Mouse (Mus musculus) MEL (cell line): ENCODE measurements around the gene Mgat5. TPM values are rescaled to one million over a fixed set of nuclear protein-coding genes. Genes with fewer than 3 reads are reported as not detected.

Source experiments
- DNase-seq: peaks from one replicate; pipeline ENCODE4 v3.0.0; 2011; ENCODE audit warnings: low read depth, low spot score
- H3K27ac ChIP-seq: 2 replicates; pipeline ENCODE4 v1.5.1; 2012; ENCODE audit warnings: low read depth, mild to moderate bottlenecking, control low read depth, low read length, moderate library complexity; ENCODE audit not compliant: control insufficient read depth
- H3K27me3 ChIP-seq, 2 experiments: fragments of 150-350 bp in 1 of 2; sonication (generic) in 1 of 2; 2 replicates each; pipeline ENCODE4 v1.6.1; 2012; ENCODE audit warnings: low read length in 2 of 2, mild to moderate bottlenecking in 2 of 2, improper control_type of control experiment in 1 of 2, moderate library complexity in 1 of 2; ENCODE audit not compliant: insufficient read depth in 2 of 2, control insufficient read depth in 1 of 2
- H3K36me3 ChIP-seq, 2 experiments: 2 replicates each; pipeline ENCODE4 v1.6.1; 2012 to 2014; ENCODE audit warnings: low read length in 2 of 2, improper control_type of control experiment in 1 of 2, inconsistent platforms in 1 of 2, mild to moderate bottlenecking in 1 of 2; ENCODE audit not compliant: insufficient read depth in 2 of 2, control insufficient read depth in 1 of 2
- H3K4me1 ChIP-seq, 2 experiments: fragments of 150-350 bp in 1 of 2; sonication (generic) in 1 of 2; 2 replicates each; pipeline ENCODE4 v1.6.1; 2012; ENCODE audit warnings: low read length in 2 of 2, improper control_type of control experiment in 1 of 2, mild to moderate bottlenecking in 1 of 2; ENCODE audit not compliant: insufficient read depth in 2 of 2, control insufficient read depth in 1 of 2
- H3K4me3 ChIP-seq, 2 experiments: fragments of 150-350 bp in 1 of 2; sonication (generic) in 1 of 2; 2 replicates each; pipeline ENCODE4 v1.5.1; 2012; ENCODE audit warnings: low read depth in 2 of 2, low read length in 2 of 2, mild to moderate bottlenecking in 2 of 2, moderate library complexity in 2 of 2, control low read depth in 1 of 2, improper control_type of control experiment in 1 of 2; ENCODE audit not compliant: control insufficient read depth in 1 of 2, insufficient read depth in 1 of 2
- H3K79me2 ChIP-seq: 2 replicates; pipeline ENCODE4 v1.6.1; 2012; ENCODE audit warnings: mild to moderate bottlenecking, low read length, moderate library complexity; ENCODE audit not compliant: control insufficient read depth, poor library complexity, insufficient read depth
- H3K9ac ChIP-seq: 2 replicates; pipeline ENCODE4 v1.6.1; 2012; ENCODE audit warnings: low read depth, mild to moderate bottlenecking, control low read depth, low read length, moderate library complexity; ENCODE audit not compliant: control insufficient read depth, poor library complexity, severe bottlenecking
- H3K9me3 ChIP-seq: fragments of 150-350 bp; sonication (generic); replicated peaks from 2 replicates; pipeline ENCODE4 v1.6.1; 2012; ENCODE audit warnings: mild to moderate bottlenecking, low read length, improper control_type of control experiment, moderate library complexity; ENCODE audit not compliant: insufficient read depth
- CHD1 ChIP-seq: IDR thresholded peaks from 2 replicates; pipeline ENCODE4 v1.6.1; 2012; ENCODE audit warnings: low read depth, mild to moderate bottlenecking, inconsistent platforms, low read length, improper control_type of control experiment
- CHD2 ChIP-seq: IDR thresholded peaks from 2 replicates; pipeline ENCODE4 v1.6.1; 2011; ENCODE audit warnings: low read length, improper control_type of control experiment
- ETS1 ChIP-seq: IDR thresholded peaks from 2 replicates; pipeline ENCODE4 v1.6.1; 2012; ENCODE audit warnings: low read depth, mild to moderate bottlenecking, inconsistent platforms, low read length, improper control_type of control experiment, moderate library complexity
- GATA1 ChIP-seq: IDR thresholded peaks from 2 replicates; pipeline ENCODE4 v1.6.1; 2011; ENCODE audit warnings: low read depth, low read length, improper control_type of control experiment
- HCFC1 ChIP-seq: IDR thresholded peaks from 2 replicates; pipeline ENCODE4 v1.6.1; 2012; ENCODE audit warnings: low read depth, mild to moderate bottlenecking, inconsistent platforms, low read length, improper control_type of control experiment, moderate library complexity
- KAT2A ChIP-seq: conservative IDR thresholded peaks from 2 replicates; pipeline ENCODE4 v1.6.1; 2012; ENCODE audit warnings: low read depth, low read length, improper control_type of control experiment, inconsistent platforms
- MAFK ChIP-seq: IDR thresholded peaks from 2 replicates; pipeline ENCODE4 v1.6.1; 2011; ENCODE audit warnings: low read depth, mild to moderate bottlenecking, low read length, improper control_type of control experiment, borderline replicate concordance
- MAX ChIP-seq: IDR thresholded peaks from 2 replicates; pipeline ENCODE4 v1.6.1; 2011; ENCODE audit warnings: low read length, improper control_type of control experiment
- MAZ ChIP-seq: IDR thresholded peaks from 2 replicates; pipeline ENCODE4 v1.6.1; 2012; ENCODE audit warnings: low read depth, mild to moderate bottlenecking, inconsistent platforms, low read length, improper control_type of control experiment
- MXI1 ChIP-seq: IDR thresholded peaks from 2 replicates; pipeline ENCODE4 v1.6.1; 2011; ENCODE audit warnings: mild to moderate bottlenecking, low read depth, low read length, improper control_type of control experiment
- MYB ChIP-seq: IDR thresholded peaks from 2 replicates; pipeline ENCODE4 v1.6.1; 2011; ENCODE audit warnings: mild to moderate bottlenecking, low read depth, low read length, improper control_type of control experiment
- MYC ChIP-seq: IDR thresholded peaks from 2 replicates; pipeline ENCODE4 v1.6.1; 2011; ENCODE audit warnings: low read depth, mild to moderate bottlenecking, low read length, improper control_type of control experiment, moderate library complexity
- NRF1 ChIP-seq: IDR thresholded peaks from 2 replicates; pipeline ENCODE4 v1.6.1; 2014; ENCODE audit warnings: low read depth, mild to moderate bottlenecking, inconsistent platforms, low read length, improper control_type of control experiment, moderate library complexity; ENCODE audit not compliant: poor library complexity, insufficient read depth, severe bottlenecking
- POLR2A ChIP-seq, 2 experiments: IDR thresholded peaks; 2 replicates each; pipeline ENCODE4 v1.6.1; 2011 to 2012; ENCODE audit warnings: low read length in 2 of 2, mild to moderate bottlenecking in 2 of 2, control low read depth in 1 of 2, improper control_type of control experiment in 1 of 2, low read depth in 1 of 2, moderate library complexity in 1 of 2; ENCODE audit not compliant: control insufficient read depth in 1 of 2, insufficient read depth in 1 of 2, poor library complexity in 1 of 2
- POLR2AphosphoS2 ChIP-seq: IDR thresholded peaks from 2 replicates; pipeline ENCODE4 v1.6.1; 2011; ENCODE audit warnings: low read length, improper control_type of control experiment
- RAD21 ChIP-seq: IDR thresholded peaks from 2 replicates; pipeline ENCODE4 v1.6.1; 2011; ENCODE audit warnings: mild to moderate bottlenecking, low read depth, low read length, improper control_type of control experiment
- RCOR1 ChIP-seq: IDR thresholded peaks from 2 replicates; pipeline ENCODE4 v1.6.1; 2012; ENCODE audit warnings: low read depth, mild to moderate bottlenecking, inconsistent platforms, low read length, improper control_type of control experiment
- SMC3 ChIP-seq: IDR thresholded peaks from 2 replicates; pipeline ENCODE4 v1.6.1; 2011; ENCODE audit warnings: low read depth, low read length, improper control_type of control experiment
- TAL1 ChIP-seq: IDR thresholded peaks from 2 replicates; pipeline ENCODE4 v1.6.1; 2012; ENCODE audit warnings: mild to moderate bottlenecking, inconsistent platforms, low read length, moderate library complexity, mixed read lengths
- TBP ChIP-seq: IDR thresholded peaks from 2 replicates; pipeline ENCODE4 v1.8.0; 2011; ENCODE audit warnings: low read depth, low read length, improper control_type of control experiment
- TCF12 ChIP-seq: IDR thresholded peaks from 2 replicates; pipeline ENCODE4 v1.6.1; 2014; ENCODE audit warnings: low read depth, mild to moderate bottlenecking, inconsistent platforms, low read length, improper control_type of control experiment, moderate library complexity
- USF1 ChIP-seq: IDR thresholded peaks from 2 replicates; pipeline ENCODE4 v1.6.1; 2014; ENCODE audit warnings: low read depth, mild to moderate bottlenecking, inconsistent platforms, low read length, improper control_type of control experiment, moderate library complexity
- USF2 ChIP-seq, 2 experiments: IDR thresholded peaks; 2 replicates each; pipeline ENCODE4 v1.6.1; 2011 to 2012; ENCODE audit warnings: improper control_type of control experiment in 2 of 2, low read length in 2 of 2, borderline replicate concordance in 1 of 2, inconsistent platforms in 1 of 2, low read depth in 1 of 2, mild to moderate bottlenecking in 1 of 2; ENCODE audit not compliant: insufficient read depth in 1 of 2
- ZKSCAN1 ChIP-seq: IDR thresholded peaks from 2 replicates; pipeline ENCODE4 v1.6.1; 2012; ENCODE audit warnings: low read depth, mild to moderate bottlenecking, inconsistent platforms, low read length, improper control_type of control experiment, moderate library complexity
- ZMIZ1 ChIP-seq: IDR thresholded peaks from 2 replicates; pipeline ENCODE4 v1.6.1; 2012; ENCODE audit warnings: low read depth, mild to moderate bottlenecking, inconsistent platforms, low read length, improper control_type of control experiment, moderate library complexity
- ZNF384 ChIP-seq: IDR thresholded peaks from 2 replicates; pipeline ENCODE4 v1.6.1; 2012; ENCODE audit warnings: low read depth, mild to moderate bottlenecking, inconsistent platforms, low read length, improper control_type of control experiment
- polyA plus RNA-seq, 2 experiments: library from polyadenylated mRNA; stranded (reverse) in 1 of 2; unstranded in 1 of 2; fragments of >175 nt in 1 of 2; fragments of >200 nt in 1 of 2; gene quantifications; 2 replicates each; pipeline versions ENCODE4 v1.2.1 to v1.2.4; 2012; ENCODE audit warnings: low replicate concordance in 2 of 2, low read depth in 1 of 2; ENCODE audit not compliant: insufficient read length in 2 of 2, insufficient read depth in 1 of 2, missing spikeins in 1 of 2
- total RNA-seq: library from RNA; depleted of rRNA; stranded (reverse); fragments of 300-350 nt; gene quantifications from 2 replicates; pipeline ENCODE4 v1.2.3, GENCODE M21; 2012

The Mgat5 gene
- total and polyA plus RNA-seq, 3 experiments: 6.9 to 9.5 TPM; not detected in 1

GRCm38 (mm10) chr1:127363638-127364037, 158.8 kb downstream of the Mgat5 start (continued):
- peak; percentile 74 for TF ChIP-seq MYC
- TF ChIP-seq TBP: no peak
- no peak for TF ChIP-seq CHD2
- no peak for TF ChIP-seq ZNF384
- TF ChIP-seq ZKSCAN1: no peak
- no peak for TF ChIP-seq TAL1
- no peak for TF ChIP-seq RAD21
- peak; percentile 40; the same call in 1 of the 2 replicates for TF ChIP-seq MAZ
- TF ChIP-seq NRF1: no peak
- peak; percentile 28; the same call in 1 of the 2 replicates for TF ChIP-seq RCOR1
- peak; percentile 99 for TF ChIP-seq ETS1
- TF ChIP-seq MYB: no peak
- TF ChIP-seq TCF12: peak; percentile 88
- no peak for TF ChIP-seq SMC3
- TF ChIP-seq MAX: peak; percentile 94
- no peak for TF ChIP-seq KAT2A

- no peak for DNase-seq
- H3K4me3 ChIP-seq: no peak overlapping the region
- peaks cover 7 to 20% of the 10 kb centered on the region in 2 experiments for H3K4me1 ChIP-seq
- no peaks in the 10 kb centered on the region for H3K27me3 ChIP-seq
- H3K79me2 ChIP-seq: no peaks in the 10 kb centered on the region
- H3K27ac ChIP-seq: no peak overlapping the region
- H3K9me3 ChIP-seq: no peaks in the 10 kb centered on the region
- H3K36me3 ChIP-seq: peaks cover 1 to 22% of the 10 kb centered on the region in 2 experiments
- no peak overlapping the region for H3K9ac ChIP-seq
- no peak for TF ChIP-seq CHD2
These were observed 160.9 kb downstream of the Mgat5 start for GRCm38 (mm10) chr1:127365706-127366105.

- Histone ChIP-seq H3K9ac (no peak overlapping the region), H3K4me3 (no peak overlapping the region), H3K79me2 (no peaks in the 10 kb centered on the region), H3K4me1 (peaks cover 7 to 20% of the 10 kb centered on the region in 2 experiments), H3K36me3 (peaks cover 1 to 22% of the 10 kb centered on the region in 2 experiments), H3K9me3 (no peaks in the 10 kb centered on the region), H3K27me3 (no peaks in the 10 kb centered on the region), H3K27ac (no peak overlapping the region)
- no peak for DNase-seq
- TF ChIP-seq RCOR1 (no peak), USF2 (IDR thresholded peaks at IDR 0.05; ENCODE audit: borderline replicate concordance in 1 of 2, insufficient read depth in 1 of 2, low read depth in 1 of 2, low read length in 2 of 2) (no peak), MYB (no peak), CHD1 (no peak), USF1 (no peak), POLR2A (IDR thresholded peaks at IDR 0.05; ENCODE audit: control insufficient read depth in 1 of 2, insufficient read depth in 1 of 2, low read depth in 1 of 2, low read length in 2 of 2, poor library complexity in 1 of 2) (no peak), ETS1 (no peak), MAFK (no peak), POLR2AphosphoS2 (no peak), HCFC1 (no peak), MXI1 (no peak), ZMIZ1 (no peak), MAZ (no peak), CHD2 (no peak), GATA1 (no peak)
These were observed 161.3 kb downstream of the Mgat5 start for GRCm38 (mm10) chr1:127366111-127366510.
